Mouse (Mus musculus): ENCODE measurements around the gene Prune1. TPM values are rescaled to one million over a fixed set of nuclear protein-coding genes. Genes with fewer than 3 reads are reported as not detected.
A peak's percentile ranks its signal among the peaks of the same experiment; 100 is the strongest.

The Prune1 gene
- polyA plus RNA-seq, 1 experiment from 2014 or later = 21.2 TPM

DNA sequence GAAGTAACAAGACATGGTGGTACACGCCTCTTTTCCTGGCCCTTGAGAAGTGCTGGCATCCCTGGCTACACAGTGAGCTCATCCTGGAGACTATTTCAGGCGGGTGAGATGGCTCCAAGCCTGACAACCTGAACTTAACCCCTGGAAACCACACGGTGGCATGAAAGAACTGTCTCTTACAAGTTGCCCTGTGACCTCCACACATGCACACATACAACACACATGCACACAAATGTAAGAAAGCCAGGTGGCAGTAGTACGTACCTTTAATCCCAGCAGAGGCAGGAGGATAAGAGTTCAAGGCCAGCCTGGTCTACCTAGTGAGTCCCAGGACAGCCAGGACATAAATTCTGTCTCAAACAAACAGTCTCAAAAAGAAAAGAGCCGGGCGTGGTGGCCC is 42.9 kb downstream of the Prune1 start:
- Histone ChIP-seq H3K36me3 (ENCODE audit: control insufficient read depth, insufficient read depth, low read length) (peaks cover 25% of the 10 kb centered on the region), H3K9ac (ENCODE audit: low read length) (no peak overlapping the region), H3K4me3 (replicated peaks; ENCODE audit: low read length) (no peak overlapping the region), H3K27ac (ENCODE audit: low read length) (no peak overlapping the region), H3K4me1 (ENCODE audit: control insufficient read depth, insufficient read depth, low read length) (no peaks in the 10 kb centered on the region), H3K27me3 (ENCODE audit: control insufficient read depth, insufficient read depth, low read length) (no peaks in the 10 kb centered on the region), H3K4me2 (ENCODE audit: low read depth, low read length) (no peak overlapping the region), H3K9me3 (replicated peaks; ENCODE audit: control insufficient read depth, low read length) (no peaks in the 10 kb centered on the region)
- 83% methylated on average over 6 of the region's 6 CpGs for WGBS
- ATAC-seq (ENCODE audit: insufficient read depth, low FRiP score) = no peak

DNA sequence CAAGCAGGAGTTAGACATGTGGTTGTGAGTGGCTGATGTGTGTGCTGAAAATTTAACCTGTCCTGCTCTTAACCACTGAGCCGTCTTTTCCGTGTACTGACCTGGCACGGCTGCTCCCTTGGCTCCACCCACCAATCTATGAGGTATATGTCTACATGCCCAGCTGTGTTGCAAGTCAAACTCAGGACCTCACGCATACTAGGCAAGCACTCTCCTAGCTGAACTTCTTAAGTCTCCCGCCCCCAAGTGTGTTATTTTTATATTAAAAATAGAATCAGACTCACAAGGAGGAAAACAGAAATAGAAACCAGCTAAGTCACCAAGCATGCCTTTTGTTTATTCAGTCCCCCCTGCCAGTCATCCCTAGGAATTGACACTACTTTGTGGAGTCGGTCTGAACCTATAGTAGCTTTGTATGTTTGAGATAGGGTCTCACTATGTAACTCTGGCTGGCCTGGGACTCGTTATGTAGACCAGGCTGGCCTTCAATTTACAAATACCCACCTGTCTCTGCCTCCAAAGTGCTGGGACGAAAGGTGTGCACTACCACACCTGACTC is 44.3 kb downstream of the Prune1 start:
- no peak overlapping the region for H3K4me2 ChIP-seq (ENCODE audit: low read depth, low read length)
- ATAC-seq (ENCODE audit: insufficient read depth, low FRiP score) = no peak
- no peaks in the 10 kb centered on the region for H3K27me3 ChIP-seq (ENCODE audit: control insufficient read depth, insufficient read depth, low read length)
- H3K9me3 ChIP-seq (replicated peaks; ENCODE audit: control insufficient read depth, low read length) = no peaks in the 10 kb centered on the region
- H3K4me3 ChIP-seq (replicated peaks; ENCODE audit: low read length) = no peak overlapping the region
- peaks cover 37% of the 10 kb centered on the region for H3K36me3 ChIP-seq (ENCODE audit: control insufficient read depth, insufficient read depth, low read length)
- H3K9ac ChIP-seq (ENCODE audit: low read length) = no peak overlapping the region
- no peak overlapping the region for H3K27ac ChIP-seq (ENCODE audit: low read length)
- 79% methylated on average over 8 of the region's 8 CpGs for WGBS
- H3K4me1 ChIP-seq (ENCODE audit: control insufficient read depth, insufficient read depth, low read length) = 0 out of 2 replicates have a peak, but pooled peaks cover 2% of the 10 kb centered on the region

DNA sequence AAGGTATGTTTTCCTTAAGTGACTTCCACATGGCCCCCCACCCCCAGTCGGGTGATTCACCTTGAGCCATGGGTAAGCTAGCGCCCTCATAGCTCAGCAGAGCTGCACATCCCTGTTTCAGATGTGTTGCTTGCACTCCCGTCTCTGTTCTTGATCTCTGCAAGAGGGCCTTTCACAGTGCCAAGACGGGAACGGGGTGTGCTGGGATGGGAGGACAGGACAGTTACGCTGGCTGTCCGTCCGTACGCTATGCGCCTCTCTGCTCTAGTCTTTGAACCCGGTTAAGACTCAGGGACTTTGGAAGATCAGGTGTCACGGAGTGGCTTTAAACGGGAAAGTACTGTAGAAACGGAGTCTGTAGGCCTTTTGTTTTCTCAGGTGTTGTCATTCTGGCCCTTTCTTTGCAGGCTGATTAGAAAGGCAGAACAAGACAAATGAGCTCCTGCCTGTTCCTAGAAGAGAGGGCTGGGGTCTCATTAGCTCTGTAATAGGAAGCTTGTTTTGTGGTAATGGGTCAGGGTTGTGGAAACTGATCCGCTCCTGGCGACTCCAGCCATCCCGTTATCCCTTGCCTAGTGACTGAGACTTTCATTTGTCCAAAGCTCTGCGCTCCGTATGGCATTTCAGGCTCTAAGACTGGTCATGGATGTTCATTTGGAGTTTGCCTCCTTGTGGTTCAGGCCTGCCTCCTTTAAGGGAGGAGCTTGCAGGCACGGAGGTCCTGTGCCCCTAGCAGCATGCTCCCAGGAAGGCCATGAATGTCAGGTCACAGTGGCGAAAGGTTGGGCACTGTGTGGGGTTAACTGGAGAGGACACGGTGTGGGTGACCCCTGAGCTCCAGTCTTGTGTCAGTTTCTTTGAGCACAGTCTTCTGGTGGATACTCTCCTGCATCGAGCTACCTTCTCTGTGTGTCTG is 46.2 kb downstream of the Prune1 start:
- no peak overlapping the region for H3K9ac ChIP-seq (ENCODE audit: low read length)
- peaks cover 20% of the 10 kb centered on the region for H3K4me1 ChIP-seq (ENCODE audit: control insufficient read depth, insufficient read depth, low read length)
- H3K27ac ChIP-seq (ENCODE audit: low read length) = no peak overlapping the region
- no peaks in the 10 kb centered on the region for H3K9me3 ChIP-seq (replicated peaks; ENCODE audit: control insufficient read depth, low read length)
- no peak overlapping the region for H3K4me3 ChIP-seq (replicated peaks; ENCODE audit: low read length)
- WGBS = 86% methylated on average over 23 of the region's 23 CpGs
- H3K4me2 ChIP-seq (ENCODE audit: low read depth, low read length) = no peak overlapping the region
- H3K36me3 ChIP-seq (ENCODE audit: control insufficient read depth, insufficient read depth, low read length) = peaks cover 46% of the 10 kb centered on the region
- no peak for ATAC-seq (ENCODE audit: insufficient read depth, low FRiP score)
- H3K27me3 ChIP-seq (ENCODE audit: control insufficient read depth, insufficient read depth, low read length) = no peaks in the 10 kb centered on the region

DNA sequence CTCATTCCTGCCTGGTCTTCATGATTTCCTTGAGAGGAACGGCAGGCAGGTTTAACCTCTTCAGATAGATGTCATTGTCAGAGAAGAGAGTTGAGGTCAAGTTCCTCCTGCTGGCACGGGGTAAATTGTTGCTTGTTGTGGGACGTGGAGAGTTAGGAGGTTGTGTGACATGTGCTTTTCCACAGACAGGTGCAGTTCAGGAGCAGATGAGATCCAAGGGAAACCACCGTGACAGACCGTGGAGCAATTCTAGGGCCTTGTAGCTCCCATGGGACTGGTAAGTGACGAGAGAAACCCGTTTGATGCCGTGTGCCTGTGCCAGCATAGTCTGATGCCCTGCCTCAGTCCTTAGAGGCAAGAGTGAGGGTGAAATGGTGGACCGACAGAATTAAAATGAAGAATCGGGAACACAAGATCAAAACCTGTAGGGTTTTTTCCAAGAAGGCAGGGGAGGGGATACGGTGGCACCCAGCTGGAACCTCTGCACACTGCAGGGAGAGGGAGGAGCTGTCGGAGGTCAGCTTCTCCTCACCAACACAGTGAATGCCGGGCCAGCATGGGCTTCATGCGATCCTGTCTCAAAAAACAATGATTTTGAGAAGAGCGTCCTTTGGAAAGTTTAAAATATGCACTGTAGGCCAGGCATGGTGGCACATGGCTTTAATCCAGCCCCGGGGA is 48.4 kb downstream of the Prune1 start:
- no peak for ATAC-seq (ENCODE audit: insufficient read depth, low FRiP score)
- Histone ChIP-seq H3K9ac (ENCODE audit: low read length) (no peak overlapping the region), H3K27me3 (ENCODE audit: control insufficient read depth, insufficient read depth, low read length) (no peaks in the 10 kb centered on the region), H3K27ac (ENCODE audit: low read length) (peak overlapping the region; percentile 15; the same call in 1 of the 2 replicates), H3K9me3 (replicated peaks; ENCODE audit: control insufficient read depth, low read length) (no peaks in the 10 kb centered on the region), H3K4me2 (ENCODE audit: low read depth, low read length) (no peak overlapping the region), H3K4me3 (replicated peaks; ENCODE audit: low read length) (no peak overlapping the region), H3K36me3 (ENCODE audit: control insufficient read depth, insufficient read depth, low read length) (peaks cover 46% of the 10 kb centered on the region), H3K4me1 (ENCODE audit: control insufficient read depth, insufficient read depth, low read length) (peaks cover 28% of the 10 kb centered on the region)
- 89% methylated on average over 16 of the region's 16 CpGs for WGBS

DNA sequence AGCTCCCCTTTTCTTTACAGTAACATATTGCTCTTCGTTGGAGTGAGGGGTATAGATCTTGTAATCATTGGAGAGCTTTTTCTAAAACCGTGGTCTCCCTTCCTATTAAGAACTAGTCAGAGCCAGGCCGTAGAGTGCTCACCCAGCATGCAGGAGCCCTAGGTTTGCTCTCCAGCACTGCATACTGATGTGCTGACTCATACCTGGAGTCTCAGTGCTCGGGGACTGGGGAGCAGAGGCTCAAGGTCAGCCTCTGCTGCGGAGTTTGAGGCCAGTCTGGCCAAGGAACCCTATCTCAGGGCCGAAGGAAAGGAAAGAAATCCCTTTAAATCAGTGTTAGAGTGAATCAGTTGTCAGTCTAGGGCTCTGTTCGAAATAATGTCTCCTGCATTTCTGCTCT is 49.1 kb downstream of the Prune1 start:
- 67% methylated on average over 7 of the region's 7 CpGs for WGBS
- Histone ChIP-seq H3K4me1 (ENCODE audit: control insufficient read depth, insufficient read depth, low read length) (peaks cover 28% of the 10 kb centered on the region), H3K27me3 (ENCODE audit: control insufficient read depth, insufficient read depth, low read length) (no peaks in the 10 kb centered on the region), H3K36me3 (ENCODE audit: control insufficient read depth, insufficient read depth, low read length) (peaks cover 42% of the 10 kb centered on the region), H3K4me3 (replicated peaks; ENCODE audit: low read length) (no peak overlapping the region), H3K9me3 (replicated peaks; ENCODE audit: control insufficient read depth, low read length) (no peaks in the 10 kb centered on the region), H3K9ac (ENCODE audit: low read length) (no peak overlapping the region), H3K4me2 (ENCODE audit: low read depth, low read length) (no peak overlapping the region), H3K27ac (ENCODE audit: low read length) (peak overlapping the region; percentile 15; the same call in 1 of the 2 replicates)
- ATAC-seq (ENCODE audit: insufficient read depth, low FRiP score) = no peak

DNA sequence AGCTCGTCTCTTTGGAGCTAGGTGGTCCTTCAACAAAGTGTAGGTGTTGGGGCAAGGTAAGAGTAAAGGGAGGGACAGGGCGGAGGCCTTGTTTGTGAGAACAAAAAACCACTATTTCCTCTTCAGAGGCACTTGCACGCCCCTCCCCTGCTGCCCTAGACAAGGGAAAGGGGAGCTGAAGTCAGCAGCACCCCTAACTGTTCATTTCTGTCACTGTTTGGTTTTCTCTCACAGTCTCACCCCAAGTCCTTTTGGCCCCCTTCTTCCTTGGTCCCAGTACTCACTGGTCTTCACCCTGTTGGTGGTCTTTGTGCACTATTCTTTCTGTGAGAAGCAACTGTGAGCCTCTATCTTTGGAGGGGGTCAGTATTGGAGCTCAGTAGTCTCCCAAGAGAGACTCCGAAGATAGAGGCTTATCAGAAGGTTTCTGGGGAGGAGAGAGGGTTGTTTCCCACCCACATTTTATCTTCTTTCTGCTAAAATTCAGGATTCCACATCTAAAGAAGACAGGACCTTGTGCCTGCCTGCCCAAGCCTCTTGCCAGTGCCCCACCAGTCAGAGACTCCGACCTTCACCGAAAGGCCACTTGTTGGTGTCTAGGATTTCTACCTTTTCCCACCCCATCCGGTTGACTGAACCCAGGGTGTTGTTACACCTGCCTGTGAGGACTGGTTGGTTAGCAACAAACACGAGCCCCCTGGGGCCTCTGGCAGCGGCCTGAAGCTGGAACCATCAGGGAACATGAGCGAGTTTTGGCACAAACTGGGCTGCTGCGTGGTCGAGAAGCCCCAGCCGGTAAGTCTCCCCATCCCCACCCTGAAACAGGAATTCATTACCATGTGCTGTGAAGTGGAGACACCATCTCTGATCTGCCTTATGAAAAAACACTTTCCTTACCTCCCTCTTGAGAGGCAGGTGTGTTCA is 50.3 kb downstream of the Prune1 start, which contains the start of gene Mllt11:
TSS of gene Mllt11 (minus strand) at position 874 of the 924 bp plus-strand sequence.
- Histone ChIP-seq H3K4me3 (replicated peaks; ENCODE audit: low read length) (peak within 1 kb of the TSS; percentile 89), H3K9me3 (replicated peaks; ENCODE audit: control insufficient read depth, low read length) (no peaks in the 10 kb centered on the region), H3K27ac (ENCODE audit: low read length) (peak within 1 kb of the TSS; percentile 99), H3K9ac (ENCODE audit: low read length) (peak within 1 kb of the TSS; percentile 98), H3K27me3 (ENCODE audit: control insufficient read depth, insufficient read depth, low read length) (no peaks in the 10 kb centered on the region), H3K36me3 (ENCODE audit: control insufficient read depth, insufficient read depth, low read length) (peaks cover 42% of the 10 kb centered on the region), H3K4me1 (ENCODE audit: control insufficient read depth, insufficient read depth, low read length) (peaks cover 36% of the 10 kb centered on the region), H3K4me2 (ENCODE audit: low read depth, low read length) (peak within 1 kb of the TSS; percentile 88)
- WGBS = 71% methylated on average over 13 of the region's 13 CpGs
- no peak for ATAC-seq (ENCODE audit: insufficient read depth, low FRiP score)

DNA sequence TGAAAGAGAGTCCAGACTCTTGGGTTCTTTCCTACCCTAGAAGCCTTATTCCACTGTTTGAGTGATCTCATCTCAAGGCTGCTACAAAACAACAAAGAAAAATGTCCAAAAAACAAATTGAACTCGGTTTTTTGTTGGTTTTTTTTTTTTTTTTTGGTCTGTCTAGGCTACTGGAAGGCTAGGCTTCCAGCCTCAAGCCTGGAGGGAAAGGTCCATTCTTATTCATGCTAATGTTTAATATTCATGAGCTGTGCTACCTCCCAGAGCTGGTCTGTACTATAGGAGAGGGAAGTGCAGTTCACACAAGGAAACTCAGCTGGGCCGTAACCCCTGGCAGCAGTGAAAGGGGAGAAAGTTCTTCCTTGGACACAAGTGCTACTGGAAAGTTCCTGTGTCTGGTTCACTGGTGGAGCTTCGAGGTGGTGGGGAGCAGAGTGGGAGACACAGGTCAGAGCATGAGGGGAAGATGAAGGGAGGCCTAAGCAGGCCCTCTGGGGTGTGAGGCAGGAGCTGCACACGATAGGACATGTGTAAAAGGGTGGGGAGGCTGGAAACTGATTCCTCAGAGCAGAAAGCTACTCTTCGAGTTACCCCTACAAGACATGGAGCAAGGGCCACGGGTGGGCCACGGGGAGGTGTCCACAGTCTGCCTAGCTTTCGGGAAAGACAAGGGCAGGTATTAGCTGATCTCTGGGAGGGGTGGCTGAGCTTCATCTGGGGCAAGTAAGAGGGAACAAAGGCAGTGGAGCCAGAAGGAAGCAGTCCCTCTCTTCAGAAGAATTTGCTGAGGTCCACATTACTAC is 51.2 kb downstream of the Prune1 start:
- Histone ChIP-seq H3K27me3 (ENCODE audit: control insufficient read depth, insufficient read depth, low read length) (no peaks in the 10 kb centered on the region), H3K4me3 (replicated peaks; ENCODE audit: low read length) (peak overlapping the region; percentile 89), H3K4me2 (ENCODE audit: low read depth, low read length) (peak overlapping the region; percentile 88), H3K27ac (ENCODE audit: low read length) (peak overlapping the region; percentile 99), H3K36me3 (ENCODE audit: control insufficient read depth, insufficient read depth, low read length) (peaks cover 35% of the 10 kb centered on the region), H3K9ac (ENCODE audit: low read length) (peak overlapping the region; percentile 98), H3K4me1 (ENCODE audit: control insufficient read depth, insufficient read depth, low read length) (peaks cover 38% of the 10 kb centered on the region), H3K9me3 (replicated peaks; ENCODE audit: control insufficient read depth, low read length) (no peaks in the 10 kb centered on the region)
- no peak for ATAC-seq (ENCODE audit: insufficient read depth, low FRiP score)
- 37% methylated on average over 8 of the region's 8 CpGs for WGBS

All from stomach, embryonic 16.5 days (tissue).